Mouse (Mus musculus): ENCODE data around the gene Zc3h18.

The Zc3h18 gene

DNA sequence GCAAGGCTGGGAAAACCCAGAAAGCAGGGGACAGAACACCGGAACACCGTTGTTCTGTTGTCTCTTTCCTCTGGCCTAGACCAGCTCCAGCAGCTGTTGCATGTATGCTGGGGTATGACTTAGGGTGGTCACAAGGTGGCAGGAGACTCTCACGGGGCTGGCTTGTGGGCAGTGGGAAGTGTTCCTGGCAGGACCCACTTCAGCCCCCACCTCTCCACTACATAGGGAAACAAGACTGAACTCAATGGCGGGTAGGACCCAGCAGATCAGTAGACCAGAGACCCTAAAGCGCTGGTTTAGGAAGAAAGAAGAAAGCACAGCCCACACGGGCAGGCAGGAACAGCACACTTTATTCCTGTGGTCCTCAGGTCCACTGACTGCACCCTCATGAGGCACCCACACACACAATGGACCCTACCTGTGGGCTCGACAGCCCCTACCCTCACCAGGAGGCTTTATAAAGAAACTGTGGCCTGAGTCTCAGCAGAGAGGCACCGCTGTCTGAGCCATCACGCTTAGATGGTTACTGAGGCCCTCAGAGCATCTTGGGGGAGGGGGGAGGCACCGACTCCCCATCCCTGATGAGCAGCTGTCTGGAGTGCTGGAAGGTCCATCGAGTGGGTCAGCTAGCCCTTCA lies 57.0 kb downstream of the Zc3h18 start:
- in situ Hi-C loops (cut with MseI, MboI) = no loop called here

DNA sequence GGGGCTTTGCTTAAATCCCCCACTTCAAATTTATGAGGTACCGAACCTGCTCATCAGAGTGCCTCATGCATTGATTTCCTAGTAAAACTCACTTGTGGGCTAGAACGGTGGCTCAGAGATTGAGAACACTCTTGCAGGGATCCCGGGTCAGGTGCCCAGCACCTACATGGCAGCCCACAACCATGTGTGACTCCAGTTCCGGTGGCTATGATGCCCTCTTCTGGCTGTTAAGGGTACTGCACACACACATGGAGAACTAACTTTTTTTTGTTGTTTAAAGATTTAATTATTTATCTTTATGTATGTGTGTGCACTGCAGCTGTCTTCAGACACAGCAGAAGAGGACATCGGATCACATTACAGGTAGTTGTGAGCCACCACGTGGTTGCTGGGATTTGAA lies 59.0 kb downstream of the Zc3h18 start:
- in situ Hi-C loops (cut with MseI, MboI) = no loop called here

DNA sequence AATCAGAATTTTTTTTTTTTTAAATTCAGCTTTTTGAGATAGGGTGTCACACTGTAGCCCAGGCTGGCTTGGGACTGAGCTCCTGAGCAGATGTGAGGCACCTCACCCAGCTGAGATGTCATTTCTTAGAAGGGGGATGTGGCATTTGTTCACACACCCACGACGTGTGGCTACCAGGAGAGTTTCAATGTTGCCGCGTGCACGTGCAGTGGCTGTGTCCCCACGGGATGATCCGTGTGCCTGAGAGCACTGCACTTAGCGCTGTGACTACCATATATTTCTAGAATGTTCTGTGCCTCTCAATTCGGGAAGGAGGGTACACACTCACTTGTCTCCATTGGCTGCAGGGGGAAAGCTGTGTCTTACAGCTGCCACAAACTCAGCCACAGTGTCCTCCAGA lies 59.7 kb downstream of the Zc3h18 start:
- in situ Hi-C loops (cut with MseI, MboI) = no loop called here

DNA sequence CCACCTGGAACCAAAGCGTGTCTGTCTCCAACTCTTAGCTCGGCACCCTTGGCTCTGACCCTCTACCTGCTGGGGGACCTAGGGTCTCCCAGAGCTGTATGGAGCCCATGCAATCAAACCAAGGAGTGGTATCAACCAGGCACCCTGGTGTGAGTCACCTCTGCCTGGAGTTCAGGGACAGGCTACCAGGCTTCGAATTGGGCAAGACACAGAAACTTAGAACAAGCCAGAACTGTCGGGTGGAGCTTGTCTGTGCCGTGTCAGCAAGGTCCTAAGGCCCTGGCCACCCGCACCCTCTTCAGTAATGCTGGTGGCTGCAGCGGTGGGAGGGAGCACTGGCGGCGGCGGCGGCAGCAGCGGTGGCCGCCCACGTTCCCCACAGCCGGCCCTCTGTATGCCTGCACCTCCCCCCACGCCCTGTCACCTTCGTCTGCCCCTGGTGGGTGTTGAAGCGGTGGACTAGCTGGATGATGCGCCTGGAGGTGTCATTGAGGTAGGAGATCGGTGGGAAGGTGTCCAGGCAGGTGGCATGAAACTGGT lies 60.2 kb downstream of the Zc3h18 start:
- in situ Hi-C loops (cut with MseI, MboI) = no loop called here

DNA sequence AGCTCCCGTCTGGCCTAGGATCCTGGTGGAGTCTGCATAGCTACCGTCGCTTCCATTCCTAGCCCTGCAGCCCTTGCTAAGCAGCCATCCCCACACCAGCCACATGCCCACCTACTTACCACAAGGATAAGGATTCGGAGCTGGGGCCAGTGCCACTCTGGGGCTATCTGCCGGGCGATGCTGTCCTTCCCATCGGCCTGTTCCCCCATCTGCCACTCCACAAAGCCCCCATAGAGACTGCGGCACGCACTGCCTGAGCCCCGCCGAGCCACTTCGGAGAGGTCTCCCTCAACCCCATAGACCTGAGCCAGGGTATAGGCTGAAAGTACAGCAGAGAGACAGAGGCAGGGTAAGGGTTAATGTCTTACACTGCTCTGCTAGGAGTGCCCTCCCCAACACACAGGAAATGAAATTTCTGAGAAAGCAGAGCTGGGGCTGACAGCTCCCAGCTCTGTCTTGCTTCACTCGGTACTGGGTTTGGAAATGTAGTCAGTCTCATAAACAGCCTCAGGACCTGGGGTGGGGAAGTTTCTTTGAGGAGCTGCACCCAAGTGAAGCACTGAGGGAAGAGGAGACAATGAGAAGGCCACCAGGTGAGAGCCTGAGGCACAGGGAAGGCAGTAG lies 61.4 kb downstream of the Zc3h18 start:
- in situ Hi-C loops (cut with MseI, MboI) = no loop called here

DNA sequence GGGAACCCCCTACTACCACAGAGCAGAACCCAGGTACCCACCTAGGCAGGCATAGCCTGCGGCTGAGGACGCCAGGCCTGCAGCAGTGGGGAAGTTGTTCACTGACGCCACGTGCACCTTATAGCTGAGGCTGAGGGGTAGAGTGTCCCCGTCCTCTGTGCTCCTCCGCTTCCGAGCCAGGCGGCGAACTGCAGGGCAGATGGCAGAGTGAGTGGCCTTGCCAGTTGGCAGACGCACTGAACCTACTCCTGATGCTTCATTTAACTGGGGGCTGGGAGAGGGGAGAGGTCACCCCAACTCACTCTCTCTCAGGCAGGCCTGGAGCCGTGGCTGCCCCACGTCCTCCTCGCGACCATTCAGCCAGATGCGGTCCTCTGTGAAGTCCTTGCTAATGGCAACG lies 62.9 kb downstream of the Zc3h18 start:
- in situ Hi-C loops (cut with MseI, MboI) = no loop called here

DNA sequence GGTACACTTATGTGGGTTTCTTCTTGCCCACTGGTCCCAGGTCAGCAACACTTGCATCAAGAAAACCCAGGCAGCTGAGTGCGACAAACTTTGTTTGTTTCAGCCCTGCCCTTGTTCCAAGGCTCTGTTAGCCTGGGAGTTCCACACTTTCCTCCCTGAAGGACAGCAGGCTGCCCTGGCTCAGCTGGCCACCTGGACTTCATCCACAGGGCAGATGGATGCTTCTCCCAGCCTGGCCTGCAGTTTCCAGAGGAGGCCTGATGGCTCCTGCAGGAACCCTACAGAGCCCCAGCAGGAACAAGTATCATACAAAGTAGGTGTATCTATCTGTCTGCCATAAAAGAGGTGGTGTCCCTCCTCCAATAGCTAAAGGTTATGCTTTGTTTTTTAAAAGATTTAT lies 64.9 kb downstream of the Zc3h18 start:
- in situ Hi-C loops (cut with MseI, MboI) = no loop called here

DNA sequence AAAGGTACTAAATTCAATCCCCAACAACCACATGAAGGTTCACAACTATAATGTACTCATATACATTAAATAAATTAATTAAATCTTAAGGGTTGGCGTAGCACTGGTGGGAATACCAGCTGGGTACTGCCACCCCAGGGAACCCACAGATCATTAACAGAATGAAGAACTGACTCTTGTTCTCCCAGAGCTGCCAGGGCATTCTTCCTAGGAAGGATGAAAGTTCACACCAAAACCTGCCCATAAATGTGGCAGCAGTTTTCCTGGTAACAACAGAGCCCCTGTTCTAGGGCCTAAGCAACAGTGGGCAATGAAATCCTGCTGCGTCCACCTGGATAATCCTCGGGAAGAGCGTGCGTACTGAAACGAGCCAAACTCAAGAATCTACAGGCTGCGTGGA lies 65.9 kb downstream of the Zc3h18 start:
- in situ Hi-C loops (cut with MseI, MboI) = no loop called here

DNA sequence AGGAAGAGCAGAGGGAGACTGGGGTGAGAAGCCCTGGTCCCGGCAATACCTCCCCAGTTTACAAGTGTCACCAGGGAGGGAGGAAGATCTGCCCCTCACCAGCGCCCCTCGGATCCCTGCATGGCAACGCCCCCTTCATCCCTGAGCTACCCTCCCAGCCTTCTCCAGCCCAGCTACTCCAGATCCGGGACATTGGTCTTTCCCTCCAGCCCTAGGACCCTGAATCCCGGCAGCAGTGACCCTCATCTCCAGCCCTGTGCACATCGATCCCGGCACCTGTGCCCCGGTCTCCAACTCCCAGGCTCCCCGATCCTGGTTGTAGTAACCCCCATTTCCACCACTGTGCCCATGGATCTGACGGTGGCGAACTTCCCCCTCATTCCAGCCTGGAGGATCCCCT lies 66.4 kb downstream of the Zc3h18 start:
- in situ Hi-C loops (cut with MseI, MboI) = no loop called here

DNA sequence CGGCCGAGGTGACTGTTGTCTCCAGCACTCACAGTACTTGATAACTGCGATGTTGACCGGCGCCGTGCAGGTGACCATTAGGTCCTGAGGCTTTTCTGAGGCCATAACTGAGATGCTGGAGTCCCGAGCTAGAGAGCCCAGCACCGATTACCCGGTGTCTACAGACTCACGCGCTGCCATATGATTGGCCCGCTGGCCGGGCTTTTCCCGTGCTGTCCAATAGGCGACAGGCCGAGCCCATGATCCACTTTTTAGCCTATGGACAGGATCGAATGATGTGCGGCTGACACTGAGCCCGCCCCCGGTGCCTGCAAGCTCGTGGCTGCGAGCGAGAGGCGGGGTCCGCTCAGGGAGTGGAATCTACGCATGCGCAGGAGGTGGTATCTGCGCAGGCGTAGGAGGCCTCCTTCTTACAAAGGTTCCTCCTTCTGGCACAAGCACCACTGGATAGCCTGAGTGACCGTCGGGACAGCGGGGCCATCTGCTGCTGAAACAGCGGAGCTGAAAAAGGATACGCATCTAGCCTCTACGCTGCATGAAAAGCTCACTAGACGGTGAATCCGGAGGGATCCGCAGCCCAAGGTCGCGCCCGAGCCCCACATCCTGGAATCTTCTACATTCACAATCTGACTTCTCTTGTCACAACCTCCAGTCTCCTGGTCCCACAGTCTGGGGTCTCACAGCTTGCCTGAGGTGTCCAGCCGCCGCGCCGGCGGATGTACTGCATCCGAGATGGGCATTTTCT lies 67.0 kb downstream of the Zc3h18 start, which contains the start of gene Mvd:
Gene Mvd, minus strand, starts transcription at position 161 of the 745 bp plus-strand sequence.
- in situ Hi-C loops (cut with MseI, MboI) = no loop called here

DNA sequence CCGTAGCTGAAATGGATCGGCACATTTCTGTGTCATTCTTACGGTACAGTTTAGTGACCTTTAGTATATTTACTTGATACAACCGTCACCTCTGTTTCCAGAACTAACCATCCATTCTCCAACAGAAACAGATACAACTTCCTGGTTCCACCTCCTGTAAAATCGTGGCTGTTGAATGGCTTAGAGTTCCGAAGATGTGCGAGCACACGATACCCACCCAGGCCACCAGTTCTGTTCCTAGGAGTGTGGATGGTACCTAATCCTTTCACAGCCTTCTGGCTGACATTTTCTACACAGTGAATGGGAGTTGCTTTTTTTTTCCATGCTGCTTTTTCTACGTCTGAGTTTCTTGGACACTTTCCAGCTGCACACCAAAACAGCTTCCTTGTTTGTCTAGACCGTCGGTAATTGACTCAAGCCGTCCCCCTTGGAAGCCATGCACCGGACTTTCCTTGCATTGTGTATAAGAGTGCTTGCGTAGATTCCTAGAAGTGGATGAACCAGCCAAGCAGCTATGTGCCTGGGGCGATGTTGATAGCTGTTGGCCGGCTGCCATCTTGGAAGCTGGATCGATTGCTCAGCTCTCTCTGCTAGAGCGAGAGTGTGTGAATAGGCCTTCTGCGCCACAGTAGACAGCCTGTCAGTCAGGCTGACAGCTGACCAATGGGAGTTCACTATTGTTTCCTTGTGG lies 67.8 kb downstream of the Zc3h18 start:
- in situ Hi-C loops (cut with MseI, MboI) = no loop called here

DNA sequence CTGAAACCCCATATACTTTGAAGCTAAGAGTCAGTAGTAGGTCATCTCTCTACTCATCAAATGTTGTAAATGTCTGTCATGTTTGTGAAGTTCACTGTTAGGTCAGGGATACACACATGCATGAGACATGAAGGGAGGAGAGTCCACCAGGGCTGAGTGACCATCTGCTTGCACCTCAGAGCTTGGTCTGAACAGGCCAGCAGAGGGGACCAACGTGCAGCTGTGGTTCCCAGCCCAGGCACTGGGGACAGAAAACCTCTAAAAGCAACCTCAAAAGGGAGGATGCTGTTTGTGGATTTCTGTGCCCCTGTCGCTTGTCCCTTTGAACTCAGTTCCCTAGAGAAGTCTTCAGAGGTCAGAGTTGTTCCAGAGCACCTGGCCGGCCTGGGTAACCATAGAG lies 68.8 kb downstream of the Zc3h18 start:
- in situ Hi-C loops (cut with MseI, MboI) = no loop called here

DNA sequence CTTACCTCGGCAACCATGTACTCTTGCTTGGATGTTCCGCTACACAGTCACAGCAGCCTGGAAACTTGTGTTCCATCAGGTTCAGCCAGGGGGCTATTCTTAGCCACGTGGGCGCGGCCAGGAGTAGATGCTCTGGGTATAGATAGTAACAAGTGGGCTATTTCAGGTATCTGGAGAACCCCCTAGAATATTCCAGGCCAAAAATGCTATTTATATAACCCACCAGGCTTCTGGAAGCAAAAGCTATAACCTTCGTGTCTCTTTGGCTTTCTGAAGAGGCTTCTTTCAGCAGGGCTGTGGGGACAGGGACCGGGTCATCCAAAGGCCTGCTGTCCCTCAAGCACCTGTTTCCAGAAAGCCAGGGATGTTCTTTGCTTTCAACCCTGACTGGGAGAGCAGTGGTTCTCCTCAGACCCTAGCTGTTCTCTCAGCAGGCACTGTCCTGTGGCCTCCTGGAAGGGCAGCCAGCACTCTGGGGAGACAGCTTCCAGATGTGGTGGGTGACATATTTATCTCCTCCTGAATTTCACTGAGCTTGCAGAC lies 74.8 kb downstream of the Zc3h18 start:
- in situ Hi-C loops (cut with MseI, MboI) = no loop called here

DNA sequence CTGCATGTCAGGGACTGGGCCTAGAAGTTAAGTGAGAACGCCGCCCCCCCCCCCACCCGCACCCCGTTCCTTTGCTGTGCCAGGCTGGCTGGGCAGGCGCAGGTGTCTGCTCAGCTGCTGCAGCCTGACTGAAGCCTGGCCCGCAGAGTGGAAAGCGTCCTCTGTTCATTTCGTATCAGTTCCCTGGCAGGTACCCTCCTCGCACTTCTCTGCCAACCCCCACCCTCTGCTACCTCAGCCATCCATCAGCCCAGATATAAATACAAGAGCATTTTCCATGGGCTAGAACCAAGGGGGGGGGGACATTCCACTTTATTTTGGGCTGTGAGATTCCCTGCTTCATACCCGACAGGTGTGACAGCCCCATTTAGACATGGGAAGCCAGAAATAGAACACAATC lies 75.7 kb downstream of the Zc3h18 start:
- in situ Hi-C loops (cut with MseI, MboI) = no loop called here

DNA sequence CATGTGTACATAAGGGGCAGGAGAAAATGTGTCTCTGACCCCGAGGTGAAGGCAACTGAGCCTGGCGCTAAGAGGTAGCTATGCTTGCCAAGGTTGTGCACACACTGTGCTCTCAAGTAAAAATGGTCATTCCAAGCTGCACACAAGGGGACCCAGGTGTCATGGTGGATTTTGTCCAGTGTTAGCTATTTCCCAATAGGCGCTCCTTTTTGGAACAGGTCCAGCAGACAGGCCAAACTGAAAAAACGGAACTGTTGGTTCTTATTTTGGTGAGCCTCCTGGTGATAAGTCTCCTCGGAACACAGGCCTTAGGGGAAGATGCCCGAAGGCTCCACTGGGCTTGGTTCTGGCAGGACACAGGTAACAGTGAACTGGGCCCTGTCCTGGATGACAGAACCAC lies 78.0 kb downstream of the Zc3h18 start:
- in situ Hi-C loops (cut with MseI, MboI) = no loop called here

DNA sequence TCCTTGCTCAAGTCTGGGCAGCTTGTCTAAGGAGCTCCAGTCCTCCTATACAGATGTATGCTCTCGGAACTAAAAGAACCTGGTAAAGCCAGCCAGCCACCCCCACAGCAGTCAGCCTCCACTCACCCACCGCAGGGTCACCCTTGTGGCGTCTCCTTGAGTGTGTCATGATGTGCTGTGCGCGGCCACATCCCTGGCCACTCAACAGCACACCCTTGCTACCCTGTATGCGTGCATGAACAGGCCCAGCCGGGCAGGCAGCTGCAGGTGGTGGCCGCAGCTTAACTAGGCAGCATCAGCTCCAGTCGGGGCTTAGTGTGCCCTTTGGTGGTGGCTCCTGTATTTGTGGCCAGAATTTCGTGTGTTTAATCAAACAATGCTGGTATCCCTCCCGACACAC lies 80.8 kb downstream of the Zc3h18 start:
- in situ Hi-C loops (cut with MseI, MboI) = no loop called here

DNA sequence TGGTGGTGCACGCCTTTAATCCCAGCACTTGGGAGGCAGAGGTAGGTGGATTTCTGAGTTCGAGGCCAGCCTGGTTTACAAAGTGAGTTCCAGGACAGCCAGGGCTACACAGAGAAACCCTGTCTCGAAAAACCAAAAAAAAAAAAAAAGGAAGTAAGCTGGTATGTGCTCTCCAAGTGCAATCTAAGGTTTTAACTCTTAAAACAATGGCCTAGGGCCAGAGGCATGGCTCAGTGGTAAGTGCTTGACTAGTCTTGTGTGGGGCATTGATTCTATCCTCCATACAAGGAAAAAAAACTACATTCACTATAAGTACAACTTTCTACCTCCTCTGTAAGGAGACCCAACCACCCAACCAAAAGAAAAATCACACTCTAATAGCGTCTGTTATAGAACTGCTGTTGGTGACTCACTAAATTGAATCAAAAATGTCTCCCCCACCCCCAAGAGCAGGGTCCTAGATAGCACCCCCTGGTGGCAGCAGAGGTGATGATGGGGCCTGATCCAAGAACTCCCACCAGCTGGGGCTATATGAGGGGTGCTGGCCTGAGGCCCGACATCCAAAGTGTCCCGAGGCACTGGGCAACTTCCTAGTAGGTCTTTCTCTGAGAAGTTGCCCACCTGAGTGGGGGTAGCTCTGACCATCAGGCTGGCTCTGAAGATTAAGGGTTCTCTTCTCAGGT lies 83.0 kb downstream of the Zc3h18 start:
- in situ Hi-C loops (cut with MseI, MboI) = no loop called here

DNA sequence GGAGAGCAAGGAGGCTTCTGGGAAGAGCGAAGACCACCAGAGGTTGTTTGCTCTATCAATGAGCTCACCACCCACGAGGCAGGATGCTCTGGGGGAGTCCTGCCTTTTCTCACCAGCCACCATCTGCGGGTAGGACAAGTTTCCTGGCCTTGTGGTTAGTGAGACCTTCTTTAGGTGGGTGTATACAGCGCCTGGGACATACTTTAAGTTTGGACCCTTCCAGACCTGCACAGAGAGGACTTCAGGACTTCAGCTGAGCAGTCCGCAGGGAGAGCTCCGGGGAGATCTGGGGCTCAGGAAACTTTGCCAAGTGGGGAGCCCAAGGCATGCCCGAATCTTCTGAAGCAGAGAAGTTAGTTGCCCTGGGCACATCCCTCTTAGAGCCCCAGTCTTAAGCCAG lies 83.6 kb downstream of the Zc3h18 start:
- in situ Hi-C loops (cut with MseI, MboI) = no loop called here

DNA sequence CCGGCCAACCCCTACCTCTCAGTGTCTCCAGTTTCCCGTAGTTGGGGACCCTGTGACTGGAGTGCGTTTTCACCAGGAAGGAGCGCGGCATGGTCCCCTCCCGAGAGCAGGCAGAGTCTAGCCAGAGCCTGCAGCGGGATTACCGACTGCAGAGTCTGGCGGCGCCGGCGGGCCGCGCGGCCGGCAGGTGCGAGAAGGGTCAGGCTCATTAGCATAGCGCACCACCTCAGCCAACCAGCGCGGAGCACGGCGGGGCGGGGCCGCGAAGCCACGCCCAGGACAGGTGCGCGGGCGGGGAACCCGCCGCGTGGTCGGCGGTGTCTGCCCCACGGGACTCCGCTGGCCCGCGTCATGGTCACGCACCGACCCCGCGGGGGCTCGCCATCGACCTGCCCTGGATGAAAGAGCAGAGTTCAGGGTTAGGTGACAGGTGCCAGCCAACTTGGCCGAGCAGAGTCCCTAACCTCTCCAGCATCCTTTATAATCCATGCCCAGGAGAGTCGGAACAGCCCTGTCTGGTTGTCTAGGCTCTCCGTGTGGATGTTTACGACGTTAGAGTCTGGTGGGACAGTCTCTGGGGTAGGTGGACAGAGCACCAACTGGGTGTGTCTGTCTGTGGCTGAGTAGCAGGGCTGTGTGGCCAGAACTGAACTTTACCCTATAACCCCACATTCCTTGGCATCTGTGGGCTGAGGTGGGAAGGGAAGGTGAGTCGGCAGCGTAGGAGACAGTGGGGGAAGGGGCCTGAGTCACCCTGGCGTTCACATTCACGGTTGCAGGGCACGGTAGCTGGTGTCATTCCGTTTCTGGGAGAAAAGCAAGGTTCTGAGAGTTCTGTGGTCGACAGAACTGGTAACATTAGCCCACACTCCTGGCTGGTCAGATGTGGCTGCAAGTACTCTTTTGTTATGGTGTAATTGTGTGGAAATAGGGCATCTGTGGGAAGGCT lies 84.4 kb downstream of the Zc3h18 start, which contains the start of gene Snai3:
Gene Snai3, minus strand, starts transcription at position 210 of the 949 bp plus-strand sequence.
- in situ Hi-C loops (cut with MseI, MboI) = no loop called here

All from mouse trophoblast stem cell (cell line).